Mouse (Mus musculus) cerebellum, adult 2 months (tissue): ENCODE measurements around the gene Olfr450.

ENCODE experiments used
- CTCF ChIP-seq: fragments of 200-500 bp; IDR thresholded peaks from 2 replicates; pipeline ENCODE4 v1.5.1; 2011; ENCODE audit warnings: low read depth, mild to moderate bottlenecking, control low read depth, low read length, moderate library complexity, borderline replicate concordance; ENCODE audit not compliant: insufficient read depth
- POLR2A ChIP-seq: fragments of 200-500 bp; IDR thresholded peaks from 2 replicates; pipeline ENCODE4 v1.6.1; 2011; ENCODE audit warnings: low read length, control low read depth, borderline replicate concordance; ENCODE audit not compliant: insufficient read depth

DNA sequence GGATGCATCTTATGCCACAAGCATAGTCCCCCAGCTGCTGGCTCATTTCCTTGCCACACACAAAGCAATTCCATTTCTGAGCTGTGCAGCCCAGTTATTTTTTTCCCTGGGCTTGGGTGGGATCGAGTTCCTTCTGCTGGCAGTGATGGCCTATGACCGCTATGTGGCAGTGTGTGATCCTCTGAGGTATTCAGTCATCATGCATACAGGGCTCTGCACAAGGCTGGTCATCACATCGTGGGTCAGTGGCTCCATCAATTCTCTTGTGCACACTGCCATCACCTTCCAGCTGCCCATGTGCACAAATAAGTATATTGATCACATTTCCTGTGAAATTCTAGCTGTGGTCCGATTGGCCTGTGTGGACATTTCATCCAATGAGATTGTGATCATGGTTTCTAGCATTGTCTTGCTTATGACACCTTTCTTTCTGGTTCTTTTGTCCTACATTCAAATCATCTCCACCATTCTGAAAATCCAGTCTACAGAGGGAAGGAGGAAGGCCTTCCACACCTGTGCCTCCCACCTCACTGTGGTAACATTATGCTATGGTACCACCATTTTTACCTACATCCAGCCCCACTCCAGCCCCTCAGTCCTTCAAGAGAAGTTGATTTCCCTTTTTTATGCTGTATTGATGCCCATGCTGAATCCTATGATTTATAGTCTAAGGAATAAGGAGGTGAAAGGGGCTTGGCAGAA lies 21.3 kb upstream of the Olfr450 start:
- TF ChIP-seq CTCF (no peak; the same call in 1 of the 2 replicates), POLR2A (no peak)
